Mouse (Mus musculus): Measurements from ENCODE around the gene Abcc3. TPM values are rescaled to one million over a fixed set of nuclear protein-coding genes. Genes with fewer than 3 reads are reported as not detected.

Gene Abcc3
- total and polyA plus RNA-seq, 3 experiments, result 5.8 to 7.5 (median 6.2) TPM

DNA sequence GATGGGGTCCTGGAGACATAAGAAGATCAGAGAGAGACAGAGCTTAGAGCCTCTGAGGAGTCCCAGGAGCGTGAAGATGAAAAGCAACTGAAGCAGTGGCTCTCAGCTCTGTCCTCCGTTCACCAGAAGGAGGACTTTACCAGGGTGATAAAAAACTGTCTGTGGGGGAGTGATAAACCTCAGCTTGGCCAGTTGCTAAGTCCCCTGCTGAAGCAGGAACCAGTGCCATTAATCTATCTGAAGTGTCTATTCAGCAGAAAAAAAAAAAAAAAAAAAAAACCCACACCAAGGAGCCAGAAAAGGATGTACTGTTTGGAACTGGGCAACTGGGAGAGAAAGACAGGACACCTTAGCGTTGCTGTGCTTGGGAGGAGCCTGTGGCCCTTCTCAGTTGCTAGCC is 41.7 kb downstream of the Abcc3 start:
- no peak for DNase-seq

DNA sequence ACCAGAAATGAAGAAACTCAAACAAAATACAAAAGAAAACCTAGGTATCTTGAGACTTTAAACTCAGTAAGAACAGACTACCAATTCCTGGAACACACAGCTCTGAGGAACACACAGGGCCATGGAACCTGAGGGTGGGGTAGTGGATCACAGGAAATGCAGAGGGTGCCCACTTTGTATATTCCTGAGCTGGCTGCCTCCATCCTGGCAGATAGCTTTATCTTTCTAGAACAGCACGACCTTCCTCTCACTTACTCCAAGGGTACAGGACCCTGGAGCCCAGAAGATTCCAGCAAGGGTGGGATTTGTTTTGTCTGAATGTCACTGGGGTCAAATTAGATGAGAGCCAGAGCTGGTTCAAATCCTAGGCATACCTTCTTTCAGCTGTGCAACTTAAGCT is 42.5 kb downstream of the Abcc3 start:
- DNase-seq, result no peak

DNA sequence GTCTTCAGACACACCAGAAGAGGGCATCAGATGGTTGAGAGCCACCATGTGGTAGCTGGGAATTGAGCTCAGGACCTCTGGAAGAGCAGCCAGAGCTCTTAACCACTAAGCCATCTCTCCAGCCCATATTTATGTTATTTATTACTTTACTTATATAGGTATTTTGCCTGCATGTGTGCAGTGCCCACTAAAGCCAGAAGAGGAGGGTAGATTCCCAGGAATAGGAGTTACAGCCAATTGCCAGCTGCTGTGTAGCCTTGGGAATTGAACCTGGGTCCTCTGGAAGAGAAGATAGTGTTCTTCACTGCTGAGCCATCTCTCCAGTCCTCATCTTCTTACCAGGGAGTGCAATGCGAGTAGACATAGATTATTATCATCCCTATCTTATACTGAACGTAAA is 43.0 kb downstream of the Abcc3 start:
- DNase-seq, result no peak

DNA sequence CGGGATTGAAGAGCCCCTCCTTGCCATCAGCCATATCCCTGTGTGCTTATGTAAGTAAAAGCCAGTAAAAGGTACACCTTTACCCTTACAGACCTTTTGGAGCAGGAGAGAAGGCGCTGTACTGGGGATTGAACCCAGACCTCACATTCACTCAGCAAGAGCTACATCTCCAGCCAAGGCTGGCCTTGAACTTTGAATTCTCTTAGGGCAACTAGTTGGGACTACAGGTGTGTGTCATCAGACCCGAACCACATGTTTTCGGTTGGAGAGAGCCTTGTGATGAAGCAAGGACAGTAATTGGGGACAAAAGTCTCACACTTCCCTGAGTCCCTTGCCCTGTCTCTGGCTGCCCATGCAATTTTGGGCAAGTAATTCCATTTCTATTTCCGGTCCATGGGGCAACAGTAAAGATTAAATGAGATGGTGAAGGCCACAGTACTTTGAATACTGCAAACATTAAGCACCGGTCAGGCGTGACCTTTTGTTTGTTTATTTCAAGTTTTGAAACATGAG is 45.7 kb downstream of the Abcc3 start:
- DNase-seq, result peak; percentile 55

DNA sequence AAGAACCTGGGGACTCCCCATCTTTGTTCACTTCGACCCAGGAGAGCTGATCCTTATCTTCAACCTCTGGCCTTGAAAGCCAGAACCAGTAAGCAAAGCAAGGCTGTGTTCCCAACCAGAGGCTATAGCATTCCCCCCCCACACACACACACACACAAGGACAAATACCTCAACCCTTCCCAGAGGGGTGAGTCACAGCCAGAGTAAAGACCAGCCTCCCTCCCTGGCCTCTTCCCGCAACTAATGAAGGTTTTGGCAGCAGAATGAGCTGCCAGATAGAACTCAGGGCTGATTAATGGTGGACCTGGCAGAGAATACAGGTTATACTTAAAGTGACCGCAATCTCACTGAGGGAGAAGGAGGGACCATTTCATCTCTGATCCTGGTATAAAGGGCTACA is 46.2 kb downstream of the Abcc3 start:
- DNase-seq, result peak; percentile 87

DNA sequence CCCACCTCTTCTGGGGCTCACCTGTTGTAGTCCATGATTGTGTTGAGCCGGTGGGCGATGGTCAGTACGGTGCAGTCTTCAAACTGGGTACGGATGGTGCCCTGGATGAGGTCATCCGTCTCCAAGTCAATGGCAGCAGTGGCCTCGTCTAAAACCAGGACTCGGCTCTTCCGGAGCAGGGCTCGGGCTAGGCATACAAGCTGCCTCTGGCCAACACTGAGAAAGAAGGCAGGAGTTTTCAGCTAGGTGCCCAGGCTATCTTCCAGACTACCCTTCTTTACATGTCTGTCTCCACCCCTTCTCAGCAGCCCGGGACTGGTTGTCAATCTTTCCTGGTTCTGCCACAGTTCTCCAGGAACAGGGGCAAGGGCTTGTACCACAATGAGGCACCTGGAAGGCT is 46.9 kb downstream of the Abcc3 start:
- no peak for DNase-seq

DNA sequence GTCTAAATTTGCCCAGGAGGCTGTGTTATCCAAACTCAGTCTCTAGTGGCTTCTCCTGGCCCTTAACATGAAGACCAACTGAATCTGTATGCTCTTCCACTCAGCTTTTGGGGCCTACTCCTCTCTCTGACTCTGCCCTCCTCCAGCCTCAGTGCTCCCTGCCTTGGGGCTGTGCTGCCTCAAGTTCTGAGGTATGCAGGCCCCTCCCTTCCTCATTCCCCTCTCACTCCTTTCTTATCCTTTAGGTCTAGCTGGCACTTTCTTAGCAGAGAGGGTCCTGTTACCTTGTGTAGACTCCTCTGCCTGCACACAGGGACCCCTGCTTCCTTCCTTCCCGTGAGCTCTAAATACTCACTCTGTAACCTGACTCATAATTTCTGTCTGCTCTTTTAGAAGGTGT is 48.3 kb downstream of the Abcc3 start:
- no peak for DNase-seq

DNA sequence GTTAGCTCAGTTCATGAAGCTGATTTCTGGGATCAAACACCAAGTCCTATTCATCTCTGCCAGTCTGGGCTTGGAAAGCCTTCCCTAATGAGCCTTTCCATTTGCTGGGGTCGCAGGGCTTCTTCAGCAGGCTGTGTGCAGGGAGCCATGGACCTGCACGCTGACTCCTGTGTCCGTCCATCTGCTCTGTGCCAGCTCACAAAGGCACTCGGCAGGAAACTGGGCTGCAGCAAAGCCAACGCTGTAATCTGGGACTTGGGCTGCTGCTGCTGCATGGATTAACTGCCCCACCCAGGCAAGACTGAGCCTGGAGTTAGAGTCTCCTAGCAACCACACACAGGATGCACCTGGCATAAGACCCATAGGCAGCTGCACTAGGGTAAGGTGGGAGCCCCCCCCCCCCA is 48.8 kb downstream of the Abcc3 start:
- DNase-seq, result no peak

DNA sequence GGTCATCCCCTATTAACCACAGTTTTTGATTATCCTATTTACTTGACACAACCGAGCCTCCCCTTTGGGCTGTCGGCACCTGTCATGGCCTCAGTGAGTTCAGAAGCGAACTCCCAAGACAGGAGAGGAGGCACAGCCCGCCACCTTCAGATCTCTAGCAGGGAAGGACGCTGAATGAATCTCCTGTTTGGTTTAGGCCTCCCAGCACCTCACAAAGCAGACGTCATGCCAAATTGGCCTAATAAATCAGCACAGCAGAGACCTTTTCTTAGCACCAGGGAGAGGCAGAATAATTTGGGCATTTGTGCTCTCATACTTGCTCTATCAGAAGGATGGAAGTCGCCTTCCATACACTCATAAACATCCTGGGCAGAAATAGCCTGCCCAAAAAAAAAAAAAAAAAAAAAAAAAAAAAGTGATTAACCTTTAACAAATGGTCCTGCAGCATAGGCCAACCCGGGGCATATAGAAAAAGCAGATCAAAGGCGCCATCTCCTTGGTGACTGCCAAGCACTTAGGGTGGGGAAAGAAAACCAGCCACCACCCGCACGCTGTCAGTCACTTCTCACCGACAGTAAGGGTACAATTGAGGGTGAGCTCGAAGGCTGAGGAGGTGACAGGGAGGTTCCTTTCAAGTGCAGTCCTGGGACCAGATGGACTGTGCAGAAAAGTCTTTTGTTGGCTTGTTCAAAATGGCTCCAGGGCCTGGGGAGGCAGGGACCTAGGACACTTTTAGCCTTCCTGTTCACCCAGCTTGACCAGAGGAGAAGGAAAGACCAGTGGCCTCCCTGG is 50.5 kb downstream of the Abcc3 start:
- no peak for DNase-seq

DNA sequence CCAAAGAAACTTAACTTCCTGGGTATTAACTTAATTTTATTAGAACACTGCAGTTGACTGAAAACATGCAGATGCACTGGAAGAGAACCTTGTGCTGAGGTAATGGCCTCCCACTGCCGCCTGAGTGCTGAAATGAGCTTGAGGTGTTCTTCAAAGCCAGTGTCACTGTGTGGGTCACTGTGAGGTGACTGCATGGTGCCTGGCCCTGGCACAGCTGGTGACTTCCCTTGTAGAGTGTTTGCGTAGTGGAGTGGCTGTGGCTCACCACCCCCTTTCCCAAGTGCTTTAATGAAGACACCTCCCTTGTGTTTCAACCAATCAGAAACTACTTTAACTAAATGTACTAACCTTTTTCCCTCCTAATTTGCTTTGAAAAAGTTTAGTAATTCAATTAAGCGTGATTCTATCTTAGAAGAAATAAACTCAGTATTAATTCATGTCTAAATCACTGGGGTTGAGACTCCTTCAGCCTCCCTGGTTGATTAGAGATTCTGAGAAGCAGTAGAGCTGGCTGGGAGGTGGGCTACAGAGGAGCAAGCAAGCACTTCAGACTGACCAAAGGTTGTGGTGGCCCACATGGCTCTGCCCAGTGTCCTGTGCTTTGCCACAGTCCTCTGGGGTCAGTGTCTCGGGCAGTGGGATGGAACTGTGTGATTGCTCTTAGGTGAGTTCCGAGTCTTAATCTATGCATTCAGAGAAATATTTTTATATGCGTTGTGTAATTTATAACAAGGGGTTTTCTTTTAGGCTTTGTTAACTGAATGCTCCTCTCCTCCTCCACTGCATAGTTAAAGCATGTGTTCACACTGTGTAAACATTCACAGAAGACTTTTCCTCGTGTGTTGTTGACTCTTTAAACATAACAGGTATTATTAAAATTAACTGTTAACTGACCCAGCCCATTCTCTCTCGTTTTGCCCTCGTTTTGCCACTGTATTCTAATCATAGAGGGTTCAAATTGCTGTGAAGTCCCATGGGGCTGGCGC is 51.6 kb downstream of the Abcc3 start:
- no peak for DNase-seq

DNA sequence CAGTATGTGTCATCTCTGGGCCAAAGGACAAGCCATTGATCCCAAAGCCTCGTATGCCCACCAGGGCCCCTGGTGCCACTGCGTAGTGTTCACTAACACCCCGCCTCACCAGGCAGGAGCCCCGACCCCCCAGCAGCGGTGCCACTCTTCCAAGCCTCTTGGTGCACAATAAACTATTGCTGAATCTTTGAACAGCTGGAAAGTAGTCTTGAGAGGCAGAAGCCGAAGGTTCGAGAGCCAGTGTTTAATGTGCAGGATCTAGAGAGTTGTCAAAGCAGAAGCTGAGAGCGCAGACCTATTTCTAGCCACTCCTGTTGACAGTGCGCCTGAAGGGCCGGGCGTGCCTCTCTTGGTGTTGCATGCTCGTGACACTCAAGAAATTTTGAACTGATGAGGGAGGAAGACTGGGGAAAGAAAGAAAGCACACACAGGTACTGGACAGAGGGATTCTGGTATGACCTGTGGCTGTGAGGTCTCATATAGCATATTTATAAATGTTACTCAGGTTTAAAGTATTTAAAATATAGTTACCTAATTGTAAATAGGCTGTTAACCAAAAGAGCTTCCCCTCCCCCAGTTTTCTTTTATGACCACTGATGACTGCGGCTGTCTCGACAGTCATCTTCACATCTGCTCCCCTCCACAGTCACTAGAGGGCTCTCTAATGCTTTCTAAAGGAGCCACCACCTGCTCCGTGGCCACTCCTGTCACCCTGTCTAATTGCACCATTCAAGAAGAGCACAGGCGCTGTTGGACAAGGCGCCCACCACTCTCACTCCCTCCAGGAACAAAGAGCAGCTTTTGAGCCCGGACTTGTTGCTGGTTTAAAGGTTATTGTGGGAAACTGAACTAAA is 52.8 kb downstream of the Abcc3 start:
- peak; percentile 70 for DNase-seq

DNA sequence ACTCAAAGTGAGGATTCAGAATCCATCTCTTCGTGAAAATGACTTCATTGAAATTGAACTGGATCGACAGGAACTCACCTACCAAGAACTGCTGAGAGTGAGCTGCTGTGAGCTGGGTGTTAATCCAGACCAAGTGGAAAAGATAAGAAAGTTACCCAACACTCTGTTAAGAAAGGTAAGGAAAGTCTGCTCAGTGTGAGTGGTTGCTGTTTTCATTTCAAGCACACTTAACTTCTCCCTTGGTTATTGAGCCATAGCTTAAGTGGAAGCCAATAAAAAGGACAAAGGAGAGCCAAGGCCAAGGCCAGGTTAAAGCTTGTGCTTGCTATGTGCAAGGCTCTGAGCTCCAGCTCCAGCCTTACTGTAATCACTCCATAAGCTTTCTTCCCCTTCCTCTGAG is 54.5 kb downstream of the Abcc3 start:
- DNase-seq, result peak; percentile 54

DNA sequence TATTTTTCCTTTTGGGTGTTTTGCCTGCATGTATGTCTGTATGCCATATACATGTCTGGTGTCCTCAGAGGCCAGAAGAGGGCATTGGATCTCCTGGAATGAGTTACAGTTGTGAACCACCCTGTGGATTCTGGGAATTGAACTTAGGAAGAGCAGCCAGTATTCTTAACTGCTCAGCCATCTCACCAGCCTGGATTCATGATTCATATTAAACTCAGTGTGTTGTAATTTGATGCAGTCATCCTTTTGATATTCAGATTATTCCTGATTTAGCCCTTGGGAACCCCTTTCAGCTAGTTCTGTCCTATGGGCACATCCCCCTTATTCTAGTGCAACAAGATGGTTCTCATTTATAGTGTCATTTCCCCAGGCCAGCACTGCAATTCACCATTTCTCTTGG is 56.2 kb downstream of the Abcc3 start:
- DNase-seq, result no peak

DNA sequence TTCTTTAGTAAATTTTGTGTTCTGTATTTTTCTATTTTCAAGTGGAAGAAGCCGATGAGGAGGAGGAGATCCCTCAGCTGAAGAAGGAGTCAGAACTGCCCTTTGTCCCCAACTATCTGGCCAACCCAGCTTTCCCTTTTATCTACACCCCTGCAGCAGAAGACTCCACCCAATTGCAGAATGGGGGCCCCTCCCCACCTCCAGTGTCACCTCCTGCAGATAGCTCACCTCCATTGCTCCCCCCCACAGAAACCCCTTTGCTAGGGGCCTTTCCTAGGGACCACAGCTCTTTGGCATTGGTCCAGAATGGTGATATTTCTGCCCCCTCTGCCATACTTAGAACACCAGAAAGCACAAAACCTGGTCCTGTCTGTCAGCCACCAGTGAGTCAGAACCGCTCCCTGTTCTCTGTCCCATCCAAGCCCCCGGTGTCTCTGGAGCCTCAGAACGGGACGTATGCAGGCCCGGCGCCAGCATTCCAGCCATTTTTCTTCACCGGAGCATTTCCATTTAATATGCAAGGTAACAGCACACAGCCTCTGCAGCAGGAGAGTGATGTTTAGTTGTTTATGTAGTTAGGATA is 58.3 kb downstream of the Abcc3 start:
- DNase-seq, result no peak

DNA sequence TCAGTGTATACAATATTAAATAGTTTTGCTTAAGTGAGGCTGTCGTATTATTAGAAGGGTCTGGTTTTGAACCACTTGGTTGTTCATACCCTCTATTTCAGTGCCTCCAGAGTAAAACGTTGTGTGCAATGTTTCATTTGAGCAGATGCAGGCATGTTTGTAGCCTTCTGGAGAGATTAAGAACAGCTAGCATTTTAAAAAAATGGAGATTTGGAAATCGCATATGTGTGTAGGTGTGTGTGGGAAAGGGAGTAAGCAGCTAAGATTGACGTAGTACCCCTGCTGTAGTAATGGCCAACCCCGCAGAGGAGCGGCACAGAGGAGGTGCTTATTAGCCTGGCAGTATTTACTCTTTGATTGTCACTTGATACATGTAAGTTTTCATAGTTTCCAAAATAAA is 60.1 kb downstream of the Abcc3 start:
- DNase-seq, result no peak

DNA sequence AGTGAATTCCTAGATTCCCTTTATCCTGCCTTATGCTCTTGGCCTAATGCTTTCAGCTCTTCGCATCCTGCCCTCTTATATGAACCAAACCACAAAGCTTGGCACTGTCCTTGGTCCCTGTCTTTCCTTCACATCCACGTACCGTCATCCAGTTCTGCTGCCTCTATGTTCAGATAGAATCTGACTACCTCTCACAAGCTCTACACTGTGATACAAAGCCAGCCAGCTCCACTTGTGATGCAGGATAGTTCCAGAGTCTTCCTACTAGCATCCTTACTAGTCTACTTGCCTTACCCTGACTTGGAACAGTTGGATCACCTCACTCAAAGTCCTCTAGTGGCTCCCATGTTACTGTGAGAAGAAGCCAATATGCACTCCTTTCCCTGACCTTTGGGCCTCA is 62.6 kb downstream of the Abcc3 start:
- no peak for DNase-seq

DNA sequence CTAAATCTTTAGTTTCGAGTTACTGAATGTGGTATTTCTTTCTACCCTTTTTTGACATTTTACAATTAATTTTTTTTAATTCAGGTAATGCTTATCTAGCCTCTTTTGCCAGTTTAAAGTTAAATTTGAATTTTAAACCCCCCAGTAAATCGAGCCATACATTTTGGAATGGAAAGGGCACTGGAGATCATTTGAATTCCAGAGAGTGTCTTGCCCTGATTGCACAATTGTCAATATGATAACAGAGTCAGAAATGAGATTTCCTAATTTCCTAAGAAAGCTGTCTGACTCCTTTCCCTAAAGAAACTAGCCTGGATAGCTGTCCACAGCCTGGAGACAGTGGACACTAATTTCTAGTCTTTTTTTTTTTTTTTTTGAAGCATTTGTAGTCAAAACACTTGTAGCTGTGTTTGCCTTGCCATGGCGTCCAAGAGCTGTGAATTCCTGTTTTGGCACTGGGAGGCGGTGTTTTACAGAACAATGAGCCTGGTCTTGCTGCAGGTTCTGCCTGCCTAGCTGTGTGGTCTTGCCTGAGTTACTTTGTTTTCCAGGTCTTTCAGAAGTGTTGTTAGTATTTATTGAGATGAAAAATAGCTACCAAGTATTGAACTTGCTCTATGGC is 63.4 kb downstream of the Abcc3 start:
- peak; percentile 61 for DNase-seq

DNA sequence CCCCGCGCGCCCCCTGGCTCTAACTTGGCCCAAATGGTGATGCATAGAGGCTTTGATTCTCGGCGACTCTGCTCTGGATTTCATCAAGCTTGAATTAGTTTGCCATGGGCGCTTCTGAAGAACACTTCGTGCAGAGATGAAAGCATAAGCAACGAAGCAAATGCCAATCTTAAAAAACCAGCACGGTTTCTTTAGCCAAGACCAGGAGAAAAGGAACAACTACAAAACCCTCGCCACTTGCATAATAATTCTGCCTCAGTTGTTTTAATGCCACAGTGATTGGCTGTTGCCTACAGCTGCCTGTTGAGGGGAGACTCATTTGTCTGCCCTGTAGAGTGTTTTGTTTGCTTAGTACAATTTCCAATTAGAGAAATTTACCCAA is 64.2 kb downstream of the Abcc3 start:
- DNase-seq, result no peak

DNA sequence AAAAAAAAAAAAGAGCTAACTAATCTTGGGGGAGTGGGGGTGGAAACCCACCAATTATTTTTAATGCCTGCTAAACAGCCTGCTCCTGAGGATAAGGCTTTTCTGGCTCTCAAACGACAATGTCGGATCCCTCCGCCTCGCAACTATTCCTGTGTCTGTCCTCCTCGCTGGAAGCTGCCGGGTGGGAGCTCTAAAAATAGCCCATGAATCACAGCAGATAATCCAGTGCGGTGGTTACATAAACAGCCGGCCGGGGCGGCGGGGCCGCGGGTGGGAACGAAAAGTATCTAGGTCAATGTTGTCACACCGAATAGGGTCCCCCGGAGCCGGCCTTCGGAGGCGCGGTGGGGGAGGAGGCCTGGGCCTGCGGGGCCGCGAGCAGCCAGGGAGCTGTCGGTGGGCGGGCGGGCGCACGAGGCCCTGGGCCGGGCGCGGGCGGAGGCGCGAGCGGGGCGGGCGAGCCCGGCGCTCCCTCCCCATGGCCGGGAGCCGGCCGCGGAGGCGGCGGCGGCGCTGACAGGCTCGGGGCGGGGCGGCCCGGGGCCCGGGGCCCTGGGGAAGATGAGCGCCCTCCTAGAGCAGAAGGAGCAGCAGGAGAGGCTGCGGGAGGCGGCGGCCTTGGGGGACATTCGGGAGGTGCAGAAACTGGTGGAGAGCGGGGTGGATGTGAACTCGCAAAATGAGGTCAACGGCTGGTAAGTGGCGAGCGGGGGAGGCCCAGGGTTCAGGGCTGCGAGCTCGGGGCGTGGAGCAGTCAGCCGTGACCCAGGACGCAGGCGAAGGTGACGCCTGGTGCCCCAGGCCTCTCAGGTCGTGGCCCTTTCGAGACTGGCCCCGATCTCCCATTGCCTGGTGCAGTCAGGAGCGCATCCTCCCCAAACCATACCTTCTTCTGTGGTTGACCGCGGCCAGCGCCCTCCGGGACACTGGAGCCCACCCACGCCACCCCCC is 64.8 kb downstream of the Abcc3 start, which contains the start of gene Ankrd40:
Gene Ankrd40 (plus strand): TSS at position 309 of the 951 bp plus-strand sequence.
- DNase-seq, result peak; percentile 97

DNA sequence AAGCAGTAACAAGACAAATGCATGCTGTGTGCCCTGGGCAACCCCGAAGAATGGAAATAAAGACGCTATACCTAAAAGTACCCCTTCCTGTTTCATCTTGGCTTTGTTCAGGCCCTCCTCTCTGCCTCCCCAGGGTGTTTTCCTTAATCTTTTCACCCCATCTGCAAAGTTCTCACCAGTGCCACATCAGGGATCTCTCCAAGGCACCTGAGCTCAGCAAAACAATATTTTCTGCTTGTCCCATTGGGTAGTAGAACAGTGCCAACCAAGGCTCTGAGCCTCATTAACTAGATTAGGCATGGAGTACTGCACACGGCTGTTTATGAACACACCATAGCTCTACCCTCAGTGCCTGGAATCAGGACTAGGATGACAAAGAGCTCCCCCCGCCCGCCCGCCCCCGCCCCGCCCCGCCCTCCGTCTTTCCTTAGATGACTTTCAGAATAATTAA is 65.8 kb downstream of the Abcc3 start:
- DNase-seq, result no peak
